In genomic region chr9:72393869-72394341, GRCm38 (mm10) we compare ENCODE assay signal across 12 mouse cellular contexts. TPM values are rescaled to one million over a fixed set of nuclear protein-coding genes. Genes with fewer than 3 reads are reported as not detected.
DNase-seq lines count a peak whose midpoint lies in the region; ATAC-seq and TF ChIP-seq lines count a peak whose summit lies in the region.
"Had no signal": no experiment of that assay in that cellular context is flagged by ENCODE, and none has a peak within 500 bp of the region (broad histone marks: within the 10 kb centered on the region; RNA-seq: fewer than 3 reads in every experiment).

No protein-coding gene starts in this region.

- no peak overlapping the region for H3K9ac ChIP-seq in heart, embryonic 16.5 days (ENCODE audit: low read length)
- H3K9ac ChIP-seq in embryonic facial prominence, embryonic 14.5 days (ENCODE audit: low read depth, low read length), result no peak overlapping the region

- no peaks in the 10 kb centered on the region for H3K9me3 ChIP-seq in heart, embryonic 16.5 days (replicated peaks; ENCODE audit: control insufficient read depth, low read length)
- H3K9me3 ChIP-seq in embryonic facial prominence, embryonic 14.5 days (ENCODE audit: control insufficient read depth, low read length), result no peaks in the 10 kb centered on the region

- no peak overlapping the region for H3K4me3 ChIP-seq in heart, embryonic 16.5 days (ENCODE audit: low read length)
- no peak overlapping the region for H3K4me3 ChIP-seq in embryonic facial prominence, embryonic 14.5 days (ENCODE audit: low read depth, low read length)
- H3K4me3 ChIP-seq in thymus, adult 2 months (ENCODE audit: control insufficient read depth, insufficient read depth, low read length), result peak overlapping the region; percentile 30; the same call in 1 of the 2 replicates
- H3K4me3 ChIP-seq: myocyte had no signal

- peak overlapping the region; percentile 23; the same call in 1 of the 2 replicates for H3K4me2 ChIP-seq in heart, embryonic 16.5 days (ENCODE audit: low read depth, low read length)
- no peak overlapping the region for H3K4me2 ChIP-seq in embryonic facial prominence, embryonic 14.5 days (ENCODE audit: low read depth, low read length)

- DNase-seq in adrenal gland, adult 2 months, result peak; percentile 6
- no peak for DNase-seq in adrenal gland, postnatal 10 days
- DNase-seq in heart, postnatal 10 days, result no peak
- peak; percentile 41 for DNase-seq in embryonic facial prominence, embryonic 14.5 days (ENCODE audit: low spot score)
- peak; percentile 61 for DNase-seq in thymus, adult 2 months
- no peak for DNase-seq in urinary bladder, postnatal 10 days (ENCODE audit: low spot score)
- no peak for DNase-seq in embryo, embryonic 10 days (ENCODE audit: low spot score)
- DNase-seq: kidney, postnatal 14 days; lung, postnatal 14 days had no signal

- H3K27ac ChIP-seq in heart, embryonic 16.5 days (ENCODE audit: low read length), result no peak overlapping the region
- H3K27ac ChIP-seq in embryonic facial prominence, embryonic 14.5 days (replicated peaks; ENCODE audit: low read depth, low read length), result no peak overlapping the region
- H3K27ac ChIP-seq in thymus, adult 2 months (ENCODE audit: control insufficient read depth, insufficient read depth, low read length), result peak overlapping the region; percentile 100

- TF ChIP-seq POLR2A in thymus, adult 2 months (IDR thresholded peaks at IDR 0.05; ENCODE audit: control insufficient read depth, extremely low read depth, insufficient read depth, low read length, poor library complexity), result peak; percentile 57; the same call in 1 of the 2 replicates

- no peak for ATAC-seq in heart, embryonic 16.5 days (replicated peaks; ENCODE audit: extremely low read depth, insufficient read depth, low FRiP score)
- no peak for ATAC-seq in embryonic facial prominence, embryonic 14.5 days (ENCODE audit: low read depth)
- ATAC-seq: activated CD4-positive, CD25-positive, alpha-beta regulatory T cell, adult 4 months had no signal

- H3K36me3 ChIP-seq in heart, embryonic 16.5 days (ENCODE audit: control insufficient read depth, insufficient read depth), result no peaks in the 10 kb centered on the region
- no peaks in the 10 kb centered on the region for H3K36me3 ChIP-seq in embryonic facial prominence, embryonic 14.5 days (ENCODE audit: control insufficient read depth, insufficient read depth, low read length)
- no peaks in the 10 kb centered on the region for H3K36me3 ChIP-seq in thymus, adult 2 months (ENCODE audit: control insufficient read depth, insufficient read depth, low read length)

- TF ChIP-seq CTCF in thymus, adult 2 months (IDR thresholded peaks at IDR 0.05; ENCODE audit: borderline replicate concordance, control insufficient read depth, extremely low read depth, insufficient read depth, low read length, poor library complexity), result no peak

- intact Hi-C loops in heart, postnatal 10 days (cut with DNase I), result no loop called here

- H3K4me1 ChIP-seq in heart, embryonic 16.5 days (ENCODE audit: control insufficient read depth, insufficient read depth, low read length), result no peaks in the 10 kb centered on the region; the same call in 1 of the 2 replicates
- H3K4me1 ChIP-seq in embryonic facial prominence, embryonic 14.5 days (ENCODE audit: control insufficient read depth, insufficient read depth, low read length), result peaks cover 7% of the 10 kb centered on the region; the same call in 1 of the 2 replicates
- peaks cover 70% of the 10 kb centered on the region for H3K4me1 ChIP-seq in thymus, adult 2 months (replicated peaks; ENCODE audit: control insufficient read depth, insufficient read depth, low read length)

- no peaks in the 10 kb centered on the region for H3K27me3 ChIP-seq in heart, embryonic 16.5 days (ENCODE audit: control insufficient read depth, insufficient read depth, low read length)
- no peaks in the 10 kb centered on the region for H3K27me3 ChIP-seq in embryonic facial prominence, embryonic 14.5 days (replicated peaks; ENCODE audit: control insufficient read depth, insufficient read depth, low read length)
- H3K27me3 ChIP-seq in thymus, adult 2 months (ENCODE audit: control insufficient read depth, insufficient read depth, low read length), result no peaks in the 10 kb centered on the region

- 49% methylated on average over 8 of the region's 8 CpGs for WGBS in heart, embryonic 16.5 days
- WGBS in embryonic facial prominence, embryonic 14.5 days, result 56% methylated on average over 8 of the region's 8 CpGs
- 23% methylated on average over 8 of the region's 8 CpGs for WGBS in thymus, adult 2 months

RNA-seq across cellular contexts. Expression of gene Mns1, which starts 43.9 kb away (rescaled TPM):
- total RNA-seq in adrenal gland, adult 2 months (2021), result 1 to 10 TPM; 2.2 to 4.0 TPM
- polyA plus RNA-seq in adrenal gland, adult 2 months (2012; rRNA removed), result 0.19 and 0.22 TPM in 2 replicates
- total RNA-seq in adrenal gland, postnatal 10 days (2021), result 1 to 10 TPM; 3.7 to 3.8 TPM
- polyA plus RNA-seq in heart, embryonic 16.5 days (2015; fragmentation: Nextera tagmentation; extraction: Ambion mirVana), result 13.8 and 25.2 TPM in 2 replicates
- under 1 TPM; 0.72 to 0.87 TPM for total RNA-seq in heart, postnatal 10 days (2021)
- 22.7 and 24.3 TPM in 2 replicates for polyA plus RNA-seq in embryonic facial prominence, embryonic 14.5 days (2014; fragmentation: Nextera tagmentation; extraction: Ambion mirVana)
- 7.4 and 8.1 TPM in 2 replicates for polyA plus RNA-seq in thymus, adult 2 months (2012; rRNA removed)

Comparison
In these comparisons a context has a peak if more than half of its experiments do, and no peak if none do; other contexts are left out.
1. DNase-seq: peak in adrenal gland, adult 2 months (single experiment), embryonic facial prominence, embryonic 14.5 days (single experiment) and thymus, adult 2 months (single experiment); none in adrenal gland, postnatal 10 days (single experiment), heart, postnatal 10 days (0 of 2), urinary bladder, postnatal 10 days (single experiment) and embryo, embryonic 10 days (single experiment).